Mouse (Mus musculus) midbrain, postnatal 0 days (tissue): ENCODE results near the gene Gm1110. TPM values are rescaled to one million over a fixed set of nuclear protein-coding genes. Genes with fewer than 3 reads are reported as not detected.

Experiments used
- ATAC-seq: fragments of 200-750 bp; cut with Nextera tagmentation; 2 replicates; pipeline ENCODE4 v1.8.0; 2017; ENCODE audit warnings: moderate number of reproducible peaks, mild to moderate bottlenecking, moderate TSS enrichment, moderate library complexity; ENCODE audit not compliant: low FRiP score
- DNase-seq: peaks from one replicate; pipeline ENCODE4 v3.0.0-alpha.2; 2015; ENCODE audit warnings: low spot score
- H3K27ac ChIP-seq: fragments of 300-500 bp; sonication (generic); 2 replicates; pipeline ENCODE4 v1.5.1; 2014; ENCODE audit warnings: low read depth, mild to moderate bottlenecking, low read length, mixed read lengths
- H3K27me3 ChIP-seq: fragments of 300-500 bp; sonication (generic); 2 replicates; pipeline ENCODE4 v1.6.1; 2014; ENCODE audit warnings: low read length, control low read depth, mixed read lengths; ENCODE audit not compliant: insufficient read depth
- H3K36me3 ChIP-seq: fragments of 300-500 bp; sonication (generic); 2 replicates; pipeline ENCODE4 v1.6.1; 2014; ENCODE audit warnings: low read length, control low read depth, mixed read lengths; ENCODE audit not compliant: insufficient read depth
- H3K4me1 ChIP-seq: fragments of 300-500 bp; sonication (generic); 2 replicates; pipeline ENCODE4 v1.6.1; 2014; ENCODE audit warnings: mild to moderate bottlenecking, control low read depth, antibody characterized with exemption, low read length, mixed read lengths; ENCODE audit not compliant: insufficient read depth
- H3K4me2 ChIP-seq: fragments of 300-500 bp; sonication (generic); 2 replicates; pipeline ENCODE4 v1.6.1; 2014; ENCODE audit warnings: low read depth, mild to moderate bottlenecking, low read length, mixed read lengths; ENCODE audit not compliant: poor library complexity, severe bottlenecking
- H3K4me3 ChIP-seq: fragments of 300-500 bp; sonication (generic); 2 replicates; pipeline ENCODE4 v1.5.1; 2014; ENCODE audit warnings: low read depth, mild to moderate bottlenecking, low read length, moderate library complexity
- H3K9ac ChIP-seq: fragments of 300-500 bp; sonication (generic); replicated peaks from 2 replicates; pipeline ENCODE4 v1.6.1; 2014; ENCODE audit warnings: mild to moderate bottlenecking, low read length, moderate library complexity, mixed read lengths; ENCODE audit not compliant: poor library complexity, severe bottlenecking
- H3K9me3 ChIP-seq: fragments of 300-500 bp; sonication (generic); 2 replicates; pipeline ENCODE4 v1.6.1; 2016; ENCODE audit warnings: low read length, control low read depth
- CTCF ChIP-seq: IDR thresholded peaks from 2 replicates; pipeline ENCODE4 v1.5.1; 2016; ENCODE audit warnings: antibody characterized with exemption, mild to moderate bottlenecking
- WGBS: fragments of 180-500 bp; shearing (Covaris S2); extraction: QIAGEN DNeasy Blood & Tissue Kit; methylation state at CpG from one replicate; pipeline ENCODE4 v1.1.7; 2014; 5-methylcytosine and 5-hydroxymethylcytosine counted together
- polyA plus RNA-seq: library from polyadenylated mRNA; unstranded; fragments of >200 nt; fragmentation: Nextera tagmentation; extraction: Ambion mirVana; gene quantifications from 2 replicates; pipeline ENCODE4 v1.2.1, GENCODE M21; 2015
- total RNA-seq: library from RNA; depleted of rRNA; stranded (reverse); fragments of >200 nt; gene quantifications from 2 replicates; pipeline ENCODE4 v1.2.3, GENCODE M21; 2014; rRNA removed

The Gm1110 gene
- total and polyA plus RNA-seq, 2 experiments from 2014 or later, result 0.38 TPM; not detected in 1

DNA sequence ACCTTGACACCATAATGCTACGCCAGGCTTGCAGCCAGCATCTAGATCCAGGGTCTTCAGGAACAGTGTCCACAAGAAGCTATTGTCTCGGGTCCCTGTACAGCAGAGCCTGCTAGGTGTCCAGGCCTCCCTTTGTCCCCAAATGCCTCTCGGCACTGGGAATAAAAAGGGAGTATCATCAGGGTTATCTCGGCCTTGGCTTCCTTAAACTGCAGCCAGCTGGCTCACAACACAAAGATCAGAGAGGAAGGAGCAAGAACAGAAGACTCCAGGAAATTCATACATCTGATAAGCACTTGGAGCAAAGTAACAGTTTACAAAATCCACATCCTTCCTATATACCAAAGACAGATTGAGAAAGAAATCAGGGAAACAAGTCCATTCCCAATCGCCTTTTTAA is 62.2 kb downstream of the Gm1110 start, which contains the start of gene Glb1l3:
Glb1l3 (minus strand) TSS at position 140 of the 400 bp plus-strand sequence.
- ATAC-seq (no peak), DNase-seq (no peak)
- Histone ChIP-seq H3K4me3 (no peak within 1 kb of the TSS), H3K9ac (no peak within 1 kb of the TSS), H3K27me3 (no peaks in the 10 kb centered on the region), H3K4me1 (no peaks in the 10 kb centered on the region), H3K4me2 (no peak within 1 kb of the TSS), H3K9me3 (no peaks in the 10 kb centered on the region), H3K27ac (no peak within 1 kb of the TSS), H3K36me3 (no peaks in the 10 kb centered on the region)
- TF ChIP-seq CTCF, result no peak
- 85% methylated on average over 5 of the region's 5 CpGs for WGBS

- Histone ChIP-seq H3K27ac (no peak overlapping the region), H3K27me3 (no peaks in the 10 kb centered on the region), H3K9me3 (no peaks in the 10 kb centered on the region), H3K4me1 (no peaks in the 10 kb centered on the region), H3K36me3 (no peaks in the 10 kb centered on the region), H3K9ac (no peak overlapping the region), H3K4me2 (no peak overlapping the region), H3K4me3 (no peak overlapping the region)
- no peak for TF ChIP-seq CTCF
- 86% methylated on average over 3 of the region's 3 CpGs for WGBS
- no peak for DNase-seq
- no peak for ATAC-seq
These were observed 91.8 kb downstream of the Gm1110 start for GRCm38 (mm10) chr9:26831089-26831488.

Other genes starting within 250 kb of the Gm1110 start
- 195 and 197 TPM in 2 replicates for gene B3gat1, start 189.4 kb downstream of the Gm1110 start, total RNA-seq
- gene B3gat1, start 189.4 kb downstream of the Gm1110 start, polyA plus RNA-seq, result 39.2 and 40.9 TPM in 2 replicates
- 2.8 TPM in 2 replicates for gene Glb1l2, start 116.6 kb downstream of the Gm1110 start, total RNA-seq
- gene Glb1l2, start 116.6 kb downstream of the Gm1110 start, polyA plus RNA-seq, result 2.2 and 2.6 TPM in 2 replicates
- gene Glb1l3, start 62.2 kb downstream of the Gm1110 start, total RNA-seq, result not detected in 2 replicates
- not detected in 2 replicates for gene Glb1l3, start 62.2 kb downstream of the Gm1110 start, polyA plus RNA-seq
- 13.9 and 19.7 TPM in 2 replicates for gene Acad8, start 76.5 kb upstream of the Gm1110 start, total RNA-seq
- 20.7 and 22.3 TPM in 2 replicates for gene Acad8, start 76.5 kb upstream of the Gm1110 start, polyA plus RNA-seq
- 48.1 and 68.6 TPM in 2 replicates for gene Thyn1, start 76.6 kb upstream of the Gm1110 start, total RNA-seq
- 136 and 140 TPM in 2 replicates for gene Thyn1, start 76.6 kb upstream of the Gm1110 start, polyA plus RNA-seq
- 145 and 161 TPM in 2 replicates for gene Vps26b, start 107.0 kb upstream of the Gm1110 start, total RNA-seq
- gene Vps26b, start 107.0 kb upstream of the Gm1110 start, polyA plus RNA-seq, result 80.8 and 85.2 TPM in 2 replicates
- gene Ncapd3, start 107.1 kb upstream of the Gm1110 start, total RNA-seq, result 20.2 and 25.4 TPM in 2 replicates
- gene Ncapd3, start 107.1 kb upstream of the Gm1110 start, polyA plus RNA-seq, result 7.1 and 7.3 TPM in 2 replicates
- gene Jam3, start 232.3 kb upstream of the Gm1110 start, total RNA-seq, result 20.6 and 37.3 TPM in 2 replicates
- 28.8 and 29.2 TPM in 2 replicates for gene Jam3, start 232.3 kb upstream of the Gm1110 start, polyA plus RNA-seq